In the genomic region with DNA sequence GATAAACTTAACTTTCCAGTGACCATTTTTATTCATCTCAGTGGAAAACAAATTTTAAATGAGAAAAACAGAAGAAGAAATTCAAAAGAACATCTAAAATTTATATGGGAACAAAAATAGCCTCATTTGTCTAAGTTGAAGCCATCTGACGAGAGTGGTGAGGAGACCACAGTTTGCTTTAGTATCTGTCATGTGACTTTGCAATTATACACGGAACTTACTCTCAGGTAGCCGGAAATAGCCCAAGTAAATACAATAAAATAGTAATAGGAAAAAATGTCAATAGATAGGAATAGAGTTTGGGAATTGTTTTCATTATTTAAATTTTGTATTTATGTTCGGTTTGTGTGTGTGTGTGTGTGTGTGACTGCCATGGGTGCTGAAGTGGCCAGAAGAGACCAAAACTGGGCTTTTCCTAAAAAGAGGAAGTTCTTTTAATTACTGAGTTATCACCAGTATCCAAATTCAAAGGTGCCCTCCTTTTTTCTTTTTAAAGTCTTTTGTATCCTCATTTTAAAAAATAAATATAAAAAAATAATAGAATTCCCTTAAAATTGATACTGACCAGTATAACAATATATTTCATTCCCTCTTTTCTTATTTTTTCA, we compare ENCODE assay signal across 36 mouse cellular contexts. TPM values are rescaled to one million over a fixed set of nuclear protein-coding genes. Genes with fewer than 3 reads are reported as not detected.
"Had no signal": no experiment of that assay in that cellular context is flagged by ENCODE, and none has a peak within 500 bp of the region (broad histone marks: within the 10 kb centered on the region; RNA-seq: fewer than 3 reads in every experiment).

No protein-coding gene starts in this region.

- H3K9ac ChIP-seq: heart, embryonic 12.5 days; hindbrain, embryonic 13.5 days; hindbrain, embryonic 15.5 days; intestine, embryonic 15.5 days; limb, embryonic 13.5 days; limb, embryonic 15.5 days; liver, embryonic 12.5 days; liver, embryonic 14.5 days had no signal

- H3K4me1 ChIP-seq: heart, embryonic 10.5 days; heart, embryonic 12.5 days; hindbrain, embryonic 10.5 days; hindbrain, embryonic 13.5 days; hindbrain, embryonic 15.5 days; intestine, embryonic 15.5 days; limb, embryonic 13.5 days; limb, embryonic 15.5 days; liver, embryonic 12.5 days had no signal

- H3K4me3 ChIP-seq: heart, embryonic 10.5 days; heart, embryonic 12.5 days; hindbrain, embryonic 10.5 days; hindbrain, embryonic 13.5 days; hindbrain, embryonic 15.5 days; intestine, embryonic 15.5 days; layer of hippocampus, adult 2 months; limb, embryonic 13.5 days; limb, embryonic 15.5 days; liver, embryonic 12.5 days had no signal

- DNase-seq: gastrocnemius, postnatal 25 days; heart, adult 18-20 months; heart, postnatal 10 days; heart, postnatal 4 days; kidney, adult 18-20 months; kidney, adult 8-10 months; kidney, postnatal 10 days; kidney, postnatal 25 days; kidney, postnatal 4 days; left cerebral cortex, postnatal 4 days had no signal

- H3K9me3 ChIP-seq: heart, embryonic 10.5 days; heart, embryonic 12.5 days; hindbrain, embryonic 10.5 days; hindbrain, embryonic 13.5 days; hindbrain, embryonic 15.5 days; intestine, embryonic 15.5 days; limb, embryonic 13.5 days; limb, embryonic 15.5 days; liver, embryonic 12.5 days had no signal

- H3K27me3 ChIP-seq: heart, embryonic 12.5 days; hindbrain, embryonic 13.5 days; hindbrain, embryonic 15.5 days; intestine, embryonic 15.5 days; limb, embryonic 13.5 days; limb, embryonic 15.5 days; liver, embryonic 12.5 days had no signal

- H3K4me2 ChIP-seq: heart, embryonic 12.5 days; hindbrain, embryonic 13.5 days; hindbrain, embryonic 15.5 days; intestine, embryonic 15.5 days; limb, embryonic 13.5 days; limb, embryonic 15.5 days; liver, embryonic 12.5 days had no signal

- ATAC-seq: hindbrain, postnatal 0 days; intestine, embryonic 15.5 days; intestine, postnatal 0 days; liver, embryonic 12.5 days had no signal

- H3K36me3 ChIP-seq: heart, embryonic 10.5 days; heart, embryonic 12.5 days; hindbrain, embryonic 10.5 days; hindbrain, embryonic 13.5 days; hindbrain, embryonic 15.5 days; intestine, embryonic 15.5 days; limb, embryonic 13.5 days; limb, embryonic 15.5 days; liver, embryonic 12.5 days had no signal

- H3K27ac ChIP-seq: heart, embryonic 10.5 days; hindbrain, embryonic 10.5 days; hindbrain, embryonic 13.5 days; hindbrain, embryonic 15.5 days; hindbrain, postnatal 0 days; intestine, embryonic 15.5 days; layer of hippocampus, adult 2 months; limb, embryonic 13.5 days; limb, embryonic 15.5 days; liver, embryonic 12.5 days; liver, embryonic 14.5 days had no signal

RNA-seq across cellular contexts. Expression of a gene that starts 48.6 kb away (rescaled TPM):
- total RNA-seq: gastrocnemius, adult 18-20 months; gastrocnemius, adult 8-10 months; gastrocnemius, postnatal 25 days; gastrocnemius, postnatal 4 days; granulocyte monocyte progenitor cell, adult 5-6 weeks; heart, adult 18-20 months; heart, adult 8-10 months; heart, postnatal 10 days; heart, postnatal 25 days; heart, postnatal 4 days; hindbrain, postnatal 0 days; layer of hippocampus, adult 2 months; left cerebral cortex, adult 18-20 months; liver, adult 2 months had no signal
- polyA plus RNA-seq: heart, embryonic 10.5 days; heart, embryonic 12.5 days; heart, embryonic 14.5 days; hindbrain, embryonic 13.5 days; hindbrain, embryonic 15.5 days; kidney, embryonic 14.5 days; kidney, embryonic 16.5 days; limb, embryonic 11.5 days; limb, embryonic 15.5 days; liver, adult 2 months; liver, embryonic 12.5 days; liver, embryonic 14.5 days; liver, embryonic 16.5 days had no signal
